Mouse (Mus musculus) brain, embryonic 14.5 days (tissue): ENCODE measurements around the gene Slc22a21. TPM values are rescaled to one million over a fixed set of nuclear protein-coding genes. Genes with fewer than 3 reads are reported as not detected.

Source experiments
- DNase-seq: peaks from one replicate; pipeline ENCODE4 v3.0.0-alpha.2; 2011; ENCODE audit warnings: low read depth
- CTCF ChIP-seq: fragments of 200-500 bp; IDR thresholded peaks from 2 replicates; pipeline ENCODE4 v1.5.1; 2012; ENCODE audit warnings: inconsistent platforms, mild to moderate bottlenecking, moderate library complexity, borderline replicate concordance; ENCODE audit not compliant: insufficient read depth, insufficient read length; ENCODE audit errors: extremely low read depth
- POLR2A ChIP-seq: fragments of 200-500 bp; IDR thresholded peaks from 2 replicates; pipeline ENCODE4 v1.6.1; 2012; ENCODE audit warnings: mild to moderate bottlenecking, inconsistent platforms, borderline replicate concordance; ENCODE audit not compliant: poor library complexity, insufficient read depth, insufficient read length, severe bottlenecking; ENCODE audit errors: extremely low read depth
- polyA plus RNA-seq: library from polyadenylated mRNA; depleted of rRNA; stranded (reverse); fragments of >200 nt; gene quantifications from 2 replicates; pipeline ENCODE4 v1.2.3, GENCODE M21; 2012; rRNA removed

The Slc22a21 gene
- polyA plus RNA-seq, 1 experiment: 3.7 TPM

GRCm38 (mm10) chr11:53926303-53926702 is 53.8 kb downstream of the Slc22a21 start:
- no peak for DNase-seq
- no peak for TF ChIP-seq POLR2A
- TF ChIP-seq CTCF: no peak

GRCm38 (mm10) chr11:53918851-53919250 is 61.3 kb downstream of the Slc22a21 start:
- DNase-seq: no peak
- TF ChIP-seq POLR2A (no peak), CTCF (no peak)

- TF ChIP-seq CTCF: no peak
- no peak for TF ChIP-seq POLR2A
- no peak for DNase-seq
Measured at GRCm38 (mm10) chr11:53911011-53911410, 69.1 kb downstream of the Slc22a21 start.

- DNase-seq: no peak
- TF ChIP-seq POLR2A: no peak
- TF ChIP-seq CTCF: no peak
Measured at GRCm38 (mm10) chr11:53908686-53909085, 71.4 kb downstream of the Slc22a21 start.

GRCm38 (mm10) chr11:53904534-53904925 is 75.6 kb downstream of the Slc22a21 start:
- TF ChIP-seq CTCF (no peak), POLR2A (no peak)
- no peak for DNase-seq

DNA sequence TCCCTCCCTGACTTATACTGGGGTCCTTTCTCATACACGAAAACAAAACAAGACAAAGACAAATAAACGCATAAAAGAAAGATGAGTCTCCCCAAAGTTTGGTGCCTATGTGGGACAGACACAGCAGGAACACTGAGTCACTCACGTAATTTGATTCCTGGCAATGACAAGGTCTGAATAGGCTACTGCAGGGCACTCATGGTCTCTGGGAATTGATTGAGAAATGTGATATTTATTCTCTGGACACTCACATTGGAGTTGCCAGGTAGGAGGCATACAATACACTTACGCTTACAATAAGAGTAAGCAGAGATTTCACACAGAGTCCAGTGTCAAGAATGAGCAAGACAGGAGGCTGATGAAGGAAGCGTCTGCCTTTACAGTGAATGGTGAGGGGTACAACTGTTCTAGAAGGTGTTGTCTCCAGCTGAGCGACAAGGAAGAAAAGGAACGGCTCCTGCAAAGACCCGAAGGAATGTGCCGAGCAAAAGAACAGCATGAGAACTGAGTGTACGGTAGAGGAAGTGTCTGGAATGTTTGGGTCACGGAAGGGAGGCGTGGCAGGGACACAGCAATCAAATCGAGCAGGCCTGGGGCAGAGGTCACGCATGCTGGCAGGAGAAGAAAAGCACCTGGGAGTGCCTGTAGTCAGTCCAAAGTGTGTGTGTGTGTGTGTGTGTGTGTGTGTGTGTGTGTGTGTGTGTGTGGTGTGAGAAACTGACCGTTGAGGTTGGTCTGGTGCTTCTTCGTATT is 76.2 kb downstream of the Slc22a21 start:
- DNase-seq: peak; percentile 7
- TF ChIP-seq CTCF: no peak
- TF ChIP-seq POLR2A: no peak

GRCm38 (mm10) chr11:53902741-53903140 is 77.4 kb downstream of the Slc22a21 start:
- no peak for TF ChIP-seq POLR2A
- no peak for TF ChIP-seq CTCF
- DNase-seq: no peak

DNA sequence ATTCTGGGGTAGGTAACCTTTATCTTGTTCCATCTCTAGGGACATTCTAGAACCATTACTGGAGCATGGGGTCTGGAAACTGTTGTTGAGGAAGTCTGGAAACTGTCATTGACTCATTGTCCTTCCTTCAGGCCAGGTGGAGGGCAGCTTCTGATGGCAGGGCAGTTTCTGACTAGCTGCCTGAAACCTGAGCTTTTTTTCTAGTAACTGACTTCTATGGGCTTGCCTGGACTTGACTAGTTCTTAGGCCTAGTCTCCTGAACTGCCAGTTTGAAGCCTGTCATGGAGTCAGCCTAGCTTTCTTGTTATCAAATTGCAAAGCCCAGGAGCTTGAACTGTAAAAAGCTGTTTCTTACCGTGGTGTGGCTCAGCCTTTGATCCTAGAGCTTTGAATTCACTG is 79.1 kb downstream of the Slc22a21 start:
- no peak for DNase-seq
- TF ChIP-seq POLR2A: no peak

DNA sequence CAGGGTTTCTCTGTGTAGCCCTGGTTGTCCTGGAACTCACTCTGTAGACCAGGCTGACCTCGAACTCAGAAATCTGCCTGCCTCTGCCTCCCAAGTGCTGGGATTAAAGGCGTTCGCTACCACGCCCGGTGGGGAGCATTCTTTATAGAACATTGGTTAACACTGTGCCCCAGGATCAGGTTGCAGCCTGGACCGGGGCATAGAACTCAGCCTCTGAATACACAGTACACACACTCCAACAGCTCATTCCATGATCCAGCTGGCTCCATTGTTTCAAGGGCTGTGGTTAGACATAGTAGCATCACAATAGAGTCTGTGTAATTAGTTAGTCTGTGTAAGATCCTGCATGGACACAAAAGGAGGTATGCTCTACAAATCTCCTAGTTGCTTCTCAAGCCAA is 80.2 kb downstream of the Slc22a21 start:
- TF ChIP-seq CTCF (no peak), POLR2A (no peak)
- no peak for DNase-seq

Other genes with a start within 250 kb of the Slc22a21 start
- gene Irf1, start 210.3 kb downstream of the Slc22a21 start, polyA plus RNA-seq: 2.7 and 3.4 TPM in 2 replicates
- gene Gm17334, start 207.1 kb downstream of the Slc22a21 start, polyA plus RNA-seq: 0.13 TPM in 1 of 2 replicates, not detected in the other
- 0.11 and 0.15 TPM in 2 replicates for gene Gm12216, start 121.1 kb downstream of the Slc22a21 start, polyA plus RNA-seq
- gene Slc22a5, start 88.7 kb downstream of the Slc22a21 start, polyA plus RNA-seq: 12.7 and 14.9 TPM in 2 replicates
- 1.8 and 2.2 TPM in 2 replicates for gene Slc22a4, start 47.8 kb upstream of the Slc22a21 start, polyA plus RNA-seq
- 26.0 and 38.9 TPM in 2 replicates for gene Pdlim4, start 88.7 kb upstream of the Slc22a21 start, polyA plus RNA-seq
- 14.0 and 15.0 TPM in 2 replicates for gene P4ha2, start 119.8 kb upstream of the Slc22a21 start, polyA plus RNA-seq